8 mouse cellular contexts compared by ENCODE assay signal in the genomic region with DNA sequence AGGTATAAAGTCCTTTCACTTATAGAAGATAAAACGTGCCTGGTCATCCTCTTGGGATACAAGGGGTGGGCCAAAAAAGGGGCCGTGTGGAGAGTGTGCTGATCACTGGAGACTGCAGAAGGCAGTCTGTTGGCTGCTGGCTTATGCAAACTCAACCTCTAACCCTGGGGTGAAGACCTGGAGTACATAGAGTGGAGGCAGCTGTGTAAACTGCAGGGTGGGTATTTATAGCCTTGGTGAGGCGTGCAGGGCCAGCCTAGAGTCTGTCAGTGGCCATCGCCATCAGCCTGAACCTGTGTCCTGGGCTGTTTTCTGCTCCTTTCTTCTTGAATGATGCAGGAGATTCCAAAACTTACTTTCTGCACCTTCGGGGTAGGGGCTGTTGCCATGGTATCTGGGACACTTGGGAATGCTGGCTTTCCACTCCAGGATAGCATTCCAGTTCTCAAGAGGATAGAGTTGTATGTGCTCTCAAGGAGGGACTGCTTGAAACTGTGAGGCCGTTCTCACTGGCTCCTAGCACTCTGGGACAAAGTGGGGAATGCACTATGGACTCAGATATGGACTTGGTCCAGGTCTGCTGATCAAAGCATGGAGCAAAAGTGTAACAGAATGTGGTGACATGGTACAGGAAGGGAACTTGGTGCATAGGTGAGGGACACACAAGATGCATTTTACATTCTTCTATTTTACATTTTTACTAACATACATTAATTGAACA.
DNase-seq lines count a peak whose midpoint lies in the region; ATAC-seq lines count a peak whose summit lies in the region.

No protein-coding gene starts in this region.

- H3K27ac ChIP-seq in forebrain, embryonic 11.5 days (ENCODE audit: low read depth, low read length), result no peak overlapping the region
- no peak overlapping the region for H3K27ac ChIP-seq in forebrain, embryonic 16.5 days (ENCODE audit: low read length)
- peak overlapping the region; percentile 83 for H3K27ac ChIP-seq in heart, embryonic 12.5 days (ENCODE audit: poor library complexity, severe bottlenecking)
- no peak overlapping the region for H3K27ac ChIP-seq in kidney, embryonic 16.5 days (ENCODE audit: low read length)

- H3K36me3 ChIP-seq in forebrain, embryonic 11.5 days (ENCODE audit: control insufficient read depth, insufficient read depth, low read length), result no peaks in the 10 kb centered on the region
- no peaks in the 10 kb centered on the region for H3K36me3 ChIP-seq in forebrain, embryonic 16.5 days (ENCODE audit: control insufficient read depth, insufficient read depth)
- H3K36me3 ChIP-seq in heart, embryonic 12.5 days, result no peaks in the 10 kb centered on the region
- no peaks in the 10 kb centered on the region for H3K36me3 ChIP-seq in kidney, embryonic 16.5 days (ENCODE audit: insufficient read depth, low read length)

- DNase-seq in forebrain, embryonic 11.5 days (ENCODE audit: low spot score), result no peak
- peak; percentile 62 for DNase-seq in lung, postnatal 25 days (ENCODE audit: low spot score)
- DNase-seq in layer of hippocampus, adult 9-11 months, result no peak
- no peak for DNase-seq in spleen, adult 12 weeks (ENCODE audit: low spot score)
- no peak for DNase-seq in cerebellum, postnatal 25 days

- H3K4me1 ChIP-seq in forebrain, embryonic 11.5 days (replicated peaks; ENCODE audit: control insufficient read depth, insufficient read depth, low read length), result no peaks in the 10 kb centered on the region
- H3K4me1 ChIP-seq in forebrain, embryonic 16.5 days (replicated peaks; ENCODE audit: control insufficient read depth, insufficient read depth, low read length), result no peaks in the 10 kb centered on the region
- peaks cover 29% of the 10 kb centered on the region for H3K4me1 ChIP-seq in heart, embryonic 12.5 days (replicated peaks)
- H3K4me1 ChIP-seq in kidney, embryonic 16.5 days (ENCODE audit: insufficient read depth, low read length), result peaks cover 20% of the 10 kb centered on the region

- no peak overlapping the region for H3K4me3 ChIP-seq in forebrain, embryonic 11.5 days (ENCODE audit: low read depth, low read length)
- no peak overlapping the region for H3K4me3 ChIP-seq in forebrain, embryonic 16.5 days (replicated peaks; ENCODE audit: low read length)
- H3K4me3 ChIP-seq in heart, embryonic 12.5 days, result no peak overlapping the region
- no peak overlapping the region for H3K4me3 ChIP-seq in kidney, embryonic 16.5 days (ENCODE audit: low read length)

- H3K27me3 ChIP-seq in forebrain, embryonic 11.5 days (ENCODE audit: control insufficient read depth, insufficient read depth, low read length), result no peaks in the 10 kb centered on the region
- no peaks in the 10 kb centered on the region for H3K27me3 ChIP-seq in forebrain, embryonic 16.5 days (replicated peaks; ENCODE audit: control insufficient read depth, insufficient read depth, low read length)
- no peaks in the 10 kb centered on the region for H3K27me3 ChIP-seq in heart, embryonic 12.5 days (replicated peaks)
- H3K27me3 ChIP-seq in kidney, embryonic 16.5 days (ENCODE audit: insufficient read depth, low read length), result no peaks in the 10 kb centered on the region

- H3K9ac ChIP-seq in forebrain, embryonic 11.5 days (ENCODE audit: low read length), result no peak overlapping the region
- no peak overlapping the region for H3K9ac ChIP-seq in forebrain, embryonic 16.5 days (replicated peaks; ENCODE audit: low read depth, low read length)
- no peak overlapping the region for H3K9ac ChIP-seq in heart, embryonic 12.5 days
- no peak overlapping the region for H3K9ac ChIP-seq in kidney, embryonic 16.5 days (replicated peaks; ENCODE audit: low read length)

- WGBS in forebrain, embryonic 11.5 days, result 64% methylated on average over 6 of the region's 6 CpGs
- 68% methylated on average over 6 of the region's 6 CpGs for WGBS in forebrain, embryonic 16.5 days
- 21% methylated on average over 6 of the region's 6 CpGs for WGBS in heart, embryonic 12.5 days
- 18% methylated on average over 6 of the region's 6 CpGs for WGBS in kidney, embryonic 16.5 days

- H3K4me2 ChIP-seq in forebrain, embryonic 11.5 days (ENCODE audit: low read depth, low read length, severe bottlenecking), result no peak overlapping the region
- no peak overlapping the region for H3K4me2 ChIP-seq in forebrain, embryonic 16.5 days (ENCODE audit: low read length)
- H3K4me2 ChIP-seq in heart, embryonic 12.5 days, result peak overlapping the region; percentile 34; the same call in 1 of the 2 replicates
- no peak overlapping the region for H3K4me2 ChIP-seq in kidney, embryonic 16.5 days (replicated peaks; ENCODE audit: low read depth, low read length)

- no peaks in the 10 kb centered on the region for H3K9me3 ChIP-seq in forebrain, embryonic 11.5 days (ENCODE audit: control insufficient read depth, low read length)
- no peaks in the 10 kb centered on the region for H3K9me3 ChIP-seq in forebrain, embryonic 16.5 days (ENCODE audit: control insufficient read depth, low read length)
- H3K9me3 ChIP-seq in heart, embryonic 12.5 days (replicated peaks), result no peaks in the 10 kb centered on the region
- no peaks in the 10 kb centered on the region for H3K9me3 ChIP-seq in kidney, embryonic 16.5 days (ENCODE audit: low read length)

- ATAC-seq in forebrain, embryonic 11.5 days (replicated peaks; ENCODE audit: low FRiP score), result peak; percentile 53; the same call in 1 of the 2 replicates
- no peak for ATAC-seq in forebrain, embryonic 16.5 days
- peak; percentile 72 for ATAC-seq in heart, embryonic 12.5 days (ENCODE audit: insufficient number of reproducible peaks, low FRiP score)
- ATAC-seq in kidney, embryonic 16.5 days (ENCODE audit: low FRiP score, low TSS enrichment), result peak; percentile 94
